Mouse (Mus musculus): ENCODE measurements around the gene Gm10447. TPM values are rescaled to one million over a fixed set of nuclear protein-coding genes. Genes with fewer than 3 reads are reported as not detected.

Gm10447 gene
- polyA plus RNA-seq (2011; ENCODE audit: insufficient read length, low read depth, missing spikeins), result 0.22 TPM in 1 of 2 replicates, not detected in the other

GRCm38 (mm10) chr11:53456474-53457371 is at the start of gene Gm10447, which contains the start of gene Shroom1:
Gene Gm10447 (minus strand): TSS chr11:53457110.
Gene Shroom1 (plus strand): TSS chr11:53457205.
- Histone ChIP-seq H3K4me3 (ENCODE audit: insufficient read depth, low read length) (peak within 1 kb of the TSS; percentile 40), H3K27ac (ENCODE audit: insufficient read depth, low read length) (no peak within 1 kb of the TSS), H3K4me1 (ENCODE audit: control insufficient read depth, insufficient read depth, low read length) (peaks cover 2% of the 10 kb centered on the region; the same call in 1 of the 2 replicates)
- TF ChIP-seq POLR2A (IDR thresholded peaks at IDR 0.05; ENCODE audit: low read depth, low read length) (peak; percentile 79), CTCF (IDR thresholded peaks at IDR 0.05; ENCODE audit: borderline replicate concordance, insufficient read depth, low read length) (no peak)

GRCm38 (mm10) chr11:53505026-53505663 is 48.2 kb upstream of the Gm10447 start:
- Histone ChIP-seq H3K27ac (ENCODE audit: insufficient read depth, low read length) (no peak overlapping the region), H3K4me1 (ENCODE audit: control insufficient read depth, insufficient read depth, low read length) (no peaks in the 10 kb centered on the region), H3K4me3 (ENCODE audit: insufficient read depth, low read length) (no peak overlapping the region)
- no peak for TF ChIP-seq POLR2A (IDR thresholded peaks at IDR 0.05; ENCODE audit: low read depth, low read length)
- no peak for TF ChIP-seq CTCF (IDR thresholded peaks at IDR 0.05; ENCODE audit: borderline replicate concordance, insufficient read depth, low read length)

GRCm38 (mm10) chr11:53504376-53504775 is 47.5 kb upstream of the Gm10447 start:
- H3K4me1 ChIP-seq (ENCODE audit: control insufficient read depth, insufficient read depth, low read length), result no peaks in the 10 kb centered on the region
- TF ChIP-seq CTCF (IDR thresholded peaks at IDR 0.05; ENCODE audit: borderline replicate concordance, insufficient read depth, low read length) (no peak), POLR2A (IDR thresholded peaks at IDR 0.05; ENCODE audit: low read depth, low read length) (no peak)
- H3K4me3 ChIP-seq (ENCODE audit: insufficient read depth, low read length), result no peak overlapping the region
- no peak overlapping the region for H3K27ac ChIP-seq (ENCODE audit: insufficient read depth, low read length)

GRCm38 (mm10) chr11:53503738-53504137 is 46.8 kb upstream of the Gm10447 start:
- no peak overlapping the region for H3K27ac ChIP-seq (ENCODE audit: insufficient read depth, low read length)
- no peaks in the 10 kb centered on the region for H3K4me1 ChIP-seq (ENCODE audit: control insufficient read depth, insufficient read depth, low read length)
- no peak overlapping the region for H3K4me3 ChIP-seq (ENCODE audit: insufficient read depth, low read length)
- TF ChIP-seq CTCF (IDR thresholded peaks at IDR 0.05; ENCODE audit: borderline replicate concordance, insufficient read depth, low read length), result no peak
- no peak for TF ChIP-seq POLR2A (IDR thresholded peaks at IDR 0.05; ENCODE audit: low read depth, low read length)

GRCm38 (mm10) chr11:53502039-53502765 is 45.3 kb upstream of the Gm10447 start:
- no peaks in the 10 kb centered on the region for H3K4me1 ChIP-seq (ENCODE audit: control insufficient read depth, insufficient read depth, low read length)
- H3K4me3 ChIP-seq (ENCODE audit: insufficient read depth, low read length), result no peak overlapping the region
- H3K27ac ChIP-seq (ENCODE audit: insufficient read depth, low read length), result no peak overlapping the region
- TF ChIP-seq POLR2A (IDR thresholded peaks at IDR 0.05; ENCODE audit: low read depth, low read length) (no peak), CTCF (IDR thresholded peaks at IDR 0.05; ENCODE audit: borderline replicate concordance, insufficient read depth, low read length) (no peak)

GRCm38 (mm10) chr11:53500569-53500968 is 43.7 kb upstream of the Gm10447 start:
- Histone ChIP-seq H3K4me3 (ENCODE audit: insufficient read depth, low read length) (no peak overlapping the region), H3K27ac (ENCODE audit: insufficient read depth, low read length) (no peak overlapping the region), H3K4me1 (ENCODE audit: control insufficient read depth, insufficient read depth, low read length) (no peaks in the 10 kb centered on the region)
- TF ChIP-seq POLR2A (IDR thresholded peaks at IDR 0.05; ENCODE audit: low read depth, low read length) (no peak), CTCF (IDR thresholded peaks at IDR 0.05; ENCODE audit: borderline replicate concordance, insufficient read depth, low read length) (no peak)

GRCm38 (mm10) chr11:53496946-53497345 is 40.0 kb upstream of the Gm10447 start:
- TF ChIP-seq CTCF (IDR thresholded peaks at IDR 0.05; ENCODE audit: borderline replicate concordance, insufficient read depth, low read length) (no peak), POLR2A (IDR thresholded peaks at IDR 0.05; ENCODE audit: low read depth, low read length) (no peak)
- no peak overlapping the region for H3K27ac ChIP-seq (ENCODE audit: insufficient read depth, low read length)
- H3K4me3 ChIP-seq (ENCODE audit: insufficient read depth, low read length), result no peak overlapping the region
- no peaks in the 10 kb centered on the region for H3K4me1 ChIP-seq (ENCODE audit: control insufficient read depth, insufficient read depth, low read length)

DNA sequence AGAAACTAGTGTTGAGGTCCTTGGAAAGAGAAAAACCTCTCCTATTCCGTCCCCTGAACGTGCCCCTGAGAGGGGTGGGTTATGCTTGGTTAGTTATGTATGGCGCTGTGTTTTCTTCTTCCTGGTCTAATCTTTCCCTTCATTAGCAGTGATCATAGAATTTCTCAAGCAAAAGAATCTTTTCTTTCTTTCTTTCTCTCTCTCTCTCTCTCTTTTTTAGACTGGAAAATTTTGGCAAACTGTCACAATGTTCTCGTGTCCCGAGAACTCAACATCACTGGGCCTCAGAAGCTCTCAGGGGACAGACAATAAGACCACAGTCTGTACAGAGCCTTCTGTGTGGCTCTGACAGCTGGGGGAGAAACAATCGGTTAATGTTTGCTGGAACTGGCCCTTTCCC is 38.5 kb upstream of the Gm10447 start:
- no peaks in the 10 kb centered on the region for H3K4me1 ChIP-seq (ENCODE audit: control insufficient read depth, insufficient read depth, low read length)
- no peak overlapping the region for H3K4me3 ChIP-seq (ENCODE audit: insufficient read depth, low read length)
- TF ChIP-seq POLR2A (IDR thresholded peaks at IDR 0.05; ENCODE audit: low read depth, low read length) (no peak), CTCF (IDR thresholded peaks at IDR 0.05; ENCODE audit: borderline replicate concordance, insufficient read depth, low read length) (no peak)
- H3K27ac ChIP-seq (ENCODE audit: insufficient read depth, low read length), result no peak overlapping the region

- no peak overlapping the region for H3K4me3 ChIP-seq (ENCODE audit: insufficient read depth, low read length)
- TF ChIP-seq CTCF (IDR thresholded peaks at IDR 0.05; ENCODE audit: borderline replicate concordance, insufficient read depth, low read length), result no peak
- TF ChIP-seq POLR2A (IDR thresholded peaks at IDR 0.05; ENCODE audit: low read depth, low read length), result no peak
Measured at GRCm38 (mm10) chr11:53493243-53493955, 36.5 kb upstream of the Gm10447 start.

More at GRCm38 (mm10) chr11:53493243-53493955, 36.5 kb upstream of the Gm10447 start:
- H3K4me1 ChIP-seq (ENCODE audit: control insufficient read depth, insufficient read depth, low read length), result no peaks in the 10 kb centered on the region
- no peak overlapping the region for H3K27ac ChIP-seq (ENCODE audit: insufficient read depth, low read length)
